Mouse (Mus musculus) gastrocnemius, postnatal 36 days (tissue): ENCODE measurements around the gene Mul1. TPM values are rescaled to one million over a fixed set of nuclear protein-coding genes. Genes with fewer than 3 reads are reported as not detected.

Source experiments
- DNase-seq, 2 experiments: peaks; one replicate each; pipeline ENCODE4 v3.0.0; 2022
- intact Hi-C: fragments of 180-260 bp; cut with DNase I; formaldehyde crosslinking; loops from one replicate; pipeline ENCODE4 v1.15.1; 2025
- total RNA-seq, 2 experiments: library from RNA; stranded (reverse); gene quantifications; 2 replicates each; pipeline ENCODE4 v1.2.3; 2021

Mul1 gene
- total RNA-seq, 2 experiments from 2014 or later: 34.1 to 34.9 TPM

DNA sequence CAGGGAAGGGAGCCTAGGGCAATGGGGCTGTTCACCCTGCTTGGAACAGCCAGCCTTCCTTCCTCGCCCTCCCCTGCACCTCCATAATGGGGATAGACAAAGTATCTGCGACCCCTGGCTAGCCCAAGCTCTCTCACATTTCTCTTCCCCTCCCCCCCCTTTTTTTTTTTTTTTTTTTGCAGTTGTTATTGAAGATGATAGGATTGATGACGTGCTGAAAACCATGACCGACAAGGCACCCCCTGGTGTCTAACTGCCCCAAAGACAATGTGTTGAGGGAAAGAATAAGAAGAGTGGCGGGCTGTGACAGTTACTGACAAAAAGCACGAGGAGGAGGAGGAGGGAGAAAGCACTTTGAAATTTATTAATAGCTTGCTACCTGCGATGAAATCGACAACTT, 22.1 kb downstream of the Mul1 start:
- intact Hi-C loops: no loop called here
- DNase-seq: no peak

DNA sequence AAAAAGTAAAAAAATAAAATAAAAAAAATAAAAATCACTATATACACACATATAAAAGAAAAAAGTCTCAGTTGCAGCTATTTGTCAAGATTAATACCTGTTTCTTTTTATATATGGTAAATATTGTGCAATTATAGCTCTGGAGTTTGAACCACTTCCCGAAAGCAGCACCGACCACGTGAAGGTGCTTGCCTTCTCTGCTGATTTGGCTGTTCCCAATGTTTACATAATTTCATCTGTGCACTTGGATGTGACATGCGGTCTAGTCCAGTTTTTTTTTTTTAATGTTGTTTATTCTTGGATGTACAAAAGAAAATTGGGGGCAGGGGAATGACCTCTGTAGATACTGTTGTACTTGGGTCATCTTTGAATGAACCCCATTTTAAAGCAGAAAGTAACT, 22.6 kb downstream of the Mul1 start:
- intact Hi-C loops: no loop called here
- no peak for DNase-seq

- DNase-seq: no peak
- intact Hi-C loops: no loop called here
These were observed 23.7 kb downstream of the Mul1 start for GRCm38 (mm10) chr4:138458171-138458570.

DNA sequence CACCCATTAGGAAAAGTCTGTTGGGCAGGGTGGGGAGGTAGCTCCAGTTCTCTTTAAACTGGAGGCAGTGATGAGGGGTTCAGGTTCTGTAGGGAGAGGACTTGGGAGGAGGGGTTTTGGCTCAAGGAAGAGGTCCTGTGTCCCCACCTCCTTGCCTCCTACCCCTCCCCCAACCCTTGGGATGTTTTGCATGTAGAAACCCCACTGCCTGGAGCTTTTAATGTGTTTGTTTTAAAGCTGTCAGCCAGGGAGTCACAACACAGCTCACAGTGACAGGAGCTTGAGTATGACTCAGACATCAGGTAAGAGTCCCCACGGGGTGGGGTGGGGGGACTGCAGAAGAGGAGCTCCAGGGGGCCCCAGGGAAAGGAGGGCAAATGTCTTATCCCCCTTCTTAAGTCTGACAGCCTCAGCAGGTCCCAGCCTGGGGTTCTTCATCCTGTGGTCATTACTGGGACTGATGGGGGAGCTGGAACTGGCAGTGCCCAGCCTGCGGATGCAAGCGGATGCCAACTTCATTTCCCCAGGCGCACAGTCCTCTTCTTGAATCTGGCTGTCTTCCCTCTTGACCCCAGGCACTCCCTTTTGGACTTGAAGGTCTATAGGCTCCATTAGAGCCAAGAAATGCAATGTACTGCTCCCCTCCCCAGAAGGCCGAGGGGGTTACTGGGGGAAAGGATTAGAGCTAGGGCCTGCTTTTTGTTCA, 24.4 kb downstream of the Mul1 start:
- intact Hi-C loops: no loop called here
- DNase-seq: no peak

GRCm38 (mm10) chr4:138459775-138460174, 25.3 kb downstream of the Mul1 start:
- intact Hi-C loops: no loop called here

DNA sequence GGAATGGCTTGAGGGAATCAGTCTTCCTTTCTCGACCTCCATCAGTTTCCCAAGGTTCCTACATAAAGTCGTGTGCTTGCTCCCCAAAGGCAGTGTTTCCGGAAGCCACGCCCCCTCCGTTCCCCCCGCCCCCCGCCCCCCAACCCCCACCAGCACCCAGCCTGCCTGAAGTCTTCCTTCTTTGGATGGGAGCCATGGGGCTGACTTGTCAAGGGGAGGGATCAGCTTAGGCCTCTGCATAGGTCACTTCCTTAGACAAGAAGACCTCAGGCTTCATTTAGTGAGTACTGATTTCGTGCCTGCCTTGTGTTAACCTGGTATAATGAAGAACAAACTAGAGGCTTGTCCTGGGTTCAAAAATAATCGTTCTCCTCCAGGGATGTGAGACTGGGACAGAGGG, 26.4 kb downstream of the Mul1 start:
- no peak for DNase-seq
- intact Hi-C loops: no loop called here

More at GRCm38 (mm10) chr4:138459775-138460174, 25.3 kb downstream of the Mul1 start:
- DNase-seq: no peak

DNA sequence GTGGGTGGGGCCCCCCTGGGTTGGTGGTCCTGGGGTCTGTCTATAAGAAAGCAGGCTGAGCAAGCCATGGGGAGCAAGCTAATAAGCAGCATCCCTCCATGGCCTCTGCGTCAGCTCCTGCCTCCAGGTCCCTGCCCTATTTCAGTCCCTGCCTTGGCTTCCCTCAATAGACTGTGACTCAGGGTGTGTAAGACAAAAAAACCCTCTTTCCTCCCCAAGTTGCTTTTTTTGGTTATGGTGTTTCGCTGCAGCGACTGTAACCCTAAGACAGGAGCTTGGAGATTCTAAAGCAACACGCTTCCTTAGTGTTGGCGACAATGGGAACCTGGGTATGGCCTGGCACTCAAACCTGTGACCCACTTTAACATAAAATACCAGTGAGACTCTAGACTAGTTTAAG, 27.0 kb downstream of the Mul1 start:
- no peak for DNase-seq
- intact Hi-C loops: no loop called here

DNA sequence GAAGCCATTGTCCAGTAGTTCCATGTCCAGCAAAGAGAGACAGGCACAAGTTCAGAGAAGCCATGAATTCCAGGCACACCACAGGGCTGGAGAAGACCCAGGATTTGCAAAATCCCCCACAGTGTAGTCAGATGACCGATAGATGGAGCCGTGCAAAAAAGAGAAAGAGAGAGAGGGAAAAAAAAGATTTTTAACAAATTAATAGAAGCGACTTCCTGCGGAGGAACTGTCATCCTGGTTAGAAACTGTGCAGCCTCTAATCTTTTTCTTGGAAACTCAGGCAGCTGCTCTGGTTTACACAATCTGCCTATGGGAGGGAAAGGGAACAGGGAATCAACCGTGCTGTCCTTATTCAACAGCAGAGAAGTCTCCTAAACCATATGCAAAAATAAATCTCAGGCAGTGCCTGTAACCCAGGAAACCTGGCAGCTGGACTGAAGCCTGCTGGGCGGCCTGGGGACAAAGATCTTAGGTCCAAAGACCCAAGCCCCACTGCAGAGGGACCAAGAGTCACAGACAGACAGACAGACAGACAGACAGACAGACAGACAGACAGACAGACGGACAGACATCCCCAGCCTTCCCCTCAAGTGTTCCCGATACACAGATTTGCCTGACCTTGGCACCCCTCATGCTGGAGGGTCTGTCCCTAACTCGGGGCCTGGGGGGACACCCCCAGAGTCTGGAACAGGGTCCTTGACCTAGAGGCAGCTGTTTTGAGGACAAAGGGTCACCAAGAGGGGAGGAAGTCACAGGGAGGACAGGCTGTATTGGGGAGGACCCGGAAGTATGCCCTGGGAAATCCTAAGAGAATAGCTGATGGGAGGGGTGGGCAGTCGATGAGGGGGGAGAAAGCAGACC, 28.7 kb downstream of the Mul1 start:
- no peak for DNase-seq
- intact Hi-C loops: no loop called here

DNA sequence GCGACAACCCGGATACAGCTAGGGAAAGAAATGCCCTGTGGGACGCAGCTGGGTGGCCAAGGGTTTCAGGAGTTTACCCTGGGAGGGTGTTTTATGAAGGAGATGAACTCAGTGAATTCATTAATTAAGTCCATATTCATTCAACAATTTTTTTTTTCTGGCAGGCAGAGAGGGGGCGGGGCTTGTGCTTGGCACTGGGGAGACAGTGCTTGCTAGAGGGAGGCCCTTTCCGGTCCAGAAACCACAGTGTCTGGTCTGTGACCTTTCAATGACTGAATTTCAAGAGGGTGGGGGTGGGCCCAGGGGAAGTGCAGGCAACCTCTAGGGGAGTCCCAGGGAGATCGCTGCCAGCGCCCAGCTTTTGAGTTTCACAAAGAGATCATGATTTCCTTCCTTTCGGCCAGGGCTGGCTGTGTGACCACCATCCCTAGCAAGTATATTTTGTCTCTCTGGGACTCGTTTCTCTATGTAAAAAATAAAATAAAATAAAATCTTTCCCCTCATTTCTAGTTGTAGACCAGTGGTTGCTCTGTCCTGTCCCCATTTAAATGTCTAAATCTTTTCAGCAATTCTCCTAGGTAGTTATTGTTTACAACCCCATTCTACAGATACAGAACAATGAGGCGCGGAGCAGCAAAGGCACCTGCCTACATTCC, 29.5 kb downstream of the Mul1 start:
- intact Hi-C loops: no loop called here
- DNase-seq: peak; percentile 75 to 76

DNA sequence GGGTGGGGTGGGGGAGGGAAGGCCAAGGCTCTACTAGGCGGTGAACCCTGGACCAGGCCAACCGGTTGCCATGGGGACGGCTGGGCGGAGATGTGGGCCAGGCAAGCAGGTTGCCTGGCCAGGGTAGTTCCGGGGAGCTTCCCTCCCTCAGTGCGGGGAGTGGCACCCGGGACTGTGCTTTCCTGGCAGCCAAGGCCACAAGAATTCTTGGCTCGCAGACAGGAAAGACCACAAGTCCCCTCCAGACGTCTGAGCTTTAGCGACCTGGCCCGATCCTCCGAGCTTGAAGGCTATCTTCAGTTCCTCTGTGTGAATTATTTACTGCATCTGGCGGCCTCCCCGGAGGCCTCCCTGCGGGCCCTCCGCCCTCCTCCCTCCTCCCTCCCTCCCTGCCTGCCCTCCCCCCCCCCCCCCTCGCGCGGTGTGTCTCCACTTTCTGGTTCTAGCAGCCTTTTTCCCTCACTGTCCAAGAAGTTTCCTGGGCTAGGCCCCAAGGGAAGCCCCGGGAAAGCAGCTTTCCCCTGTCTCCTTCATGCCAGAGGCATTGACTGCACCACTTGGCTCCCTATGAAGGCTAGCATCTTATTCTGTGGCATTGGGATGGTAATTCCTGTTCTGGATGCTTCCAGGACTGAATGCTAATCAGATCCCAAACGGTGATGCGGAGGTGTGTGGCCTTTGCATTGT, 30.3 kb downstream of the Mul1 start:
- peak; percentile 52 to 71 for DNase-seq
- intact Hi-C loops: no loop called here

- intact Hi-C loops: no loop called here
- no peak for DNase-seq
These were observed 31.0 kb downstream of the Mul1 start for GRCm38 (mm10) chr4:138465446-138465845.

DNA sequence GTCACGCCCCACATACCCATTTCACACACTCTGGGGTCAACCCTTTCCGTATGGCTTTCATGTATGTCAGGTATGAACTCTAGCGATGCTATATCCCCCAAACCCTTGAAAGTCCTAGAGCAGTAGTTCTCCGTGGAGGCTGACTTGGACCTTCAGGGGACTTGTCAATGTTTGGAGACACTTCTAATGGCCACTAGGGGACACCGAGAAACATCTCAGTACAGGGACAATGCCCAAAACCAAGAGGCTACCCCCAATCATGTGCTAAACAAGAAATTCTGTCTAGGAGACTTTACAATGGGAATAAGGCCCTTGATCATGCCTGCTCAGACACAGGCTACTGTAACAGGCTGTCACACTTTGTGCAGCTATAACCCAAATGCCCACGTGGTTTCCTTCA, 32.2 kb downstream of the Mul1 start:
- DNase-seq: no peak
- intact Hi-C loops: no loop called here

DNA sequence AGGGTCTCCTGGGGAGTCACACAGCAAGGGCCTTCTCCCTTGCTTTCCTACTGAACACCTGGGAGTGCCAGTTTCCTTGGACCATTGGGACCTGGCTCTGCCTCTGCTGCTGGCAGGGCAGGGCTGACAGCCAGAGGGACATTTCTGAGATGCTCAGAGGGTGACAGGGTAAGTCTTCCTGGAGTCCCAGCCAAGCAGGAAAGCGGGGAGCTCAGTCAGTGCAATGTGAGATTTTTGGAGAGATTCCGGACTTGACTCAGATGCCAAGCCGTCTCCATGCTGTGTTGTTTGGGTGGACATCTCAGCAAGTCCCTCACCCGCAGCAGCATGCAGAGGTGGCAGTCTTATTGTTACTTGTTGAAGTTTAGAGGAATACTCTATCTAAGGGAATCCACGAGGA, 33.0 kb downstream of the Mul1 start:
- DNase-seq: no peak
- intact Hi-C loops: no loop called here

- intact Hi-C loops: no loop called here
- DNase-seq: no peak
These were observed 34.6 kb downstream of the Mul1 start for GRCm38 (mm10) chr4:138469080-138469479.

DNA sequence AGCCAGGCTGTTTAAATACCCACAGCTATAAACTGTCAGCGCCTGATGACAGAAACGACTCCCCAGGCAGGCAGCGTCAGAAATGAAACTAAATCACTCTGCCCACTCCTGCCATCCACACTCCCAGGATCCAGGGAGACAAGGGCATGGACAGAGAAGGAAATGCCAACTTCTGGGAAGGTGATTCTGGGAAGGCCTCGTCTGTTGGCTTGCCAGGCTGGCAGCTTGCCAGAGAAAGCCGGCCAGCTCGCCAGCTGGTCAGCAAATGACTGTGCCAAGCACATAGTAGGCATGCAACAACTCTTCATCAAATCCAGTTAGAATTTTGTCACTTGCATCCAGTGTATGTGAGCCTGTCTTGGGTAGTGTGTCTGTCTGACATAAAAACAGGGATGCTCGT, 36.8 kb downstream of the Mul1 start:
- intact Hi-C loops: no loop called here
- DNase-seq: no peak

GRCm38 (mm10) chr4:138479595-138479994, 45.1 kb downstream of the Mul1 start:
- intact Hi-C loops: no loop called here
- DNase-seq: no peak

DNA sequence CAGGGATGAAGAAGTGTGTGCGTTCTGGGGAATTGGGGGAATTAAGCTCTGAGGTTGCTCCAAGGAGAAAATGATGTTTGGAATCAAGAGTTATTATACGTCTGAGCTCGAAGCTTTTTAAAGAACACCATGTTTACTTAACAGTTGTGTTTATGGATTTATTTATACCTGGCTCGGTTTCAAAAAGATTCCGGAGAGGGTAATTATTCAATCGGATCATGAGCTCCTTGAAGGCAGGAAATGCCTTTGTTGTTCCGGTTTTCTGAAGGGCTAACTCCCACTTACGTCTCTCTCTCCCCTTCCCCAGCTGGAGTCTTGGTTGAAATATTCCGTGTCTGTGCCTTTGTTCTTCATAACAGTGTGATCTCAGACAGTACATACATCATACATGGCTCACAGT, 46.5 kb downstream of the Mul1 start:
- intact Hi-C loops: no loop called here
- DNase-seq: no peak

DNA sequence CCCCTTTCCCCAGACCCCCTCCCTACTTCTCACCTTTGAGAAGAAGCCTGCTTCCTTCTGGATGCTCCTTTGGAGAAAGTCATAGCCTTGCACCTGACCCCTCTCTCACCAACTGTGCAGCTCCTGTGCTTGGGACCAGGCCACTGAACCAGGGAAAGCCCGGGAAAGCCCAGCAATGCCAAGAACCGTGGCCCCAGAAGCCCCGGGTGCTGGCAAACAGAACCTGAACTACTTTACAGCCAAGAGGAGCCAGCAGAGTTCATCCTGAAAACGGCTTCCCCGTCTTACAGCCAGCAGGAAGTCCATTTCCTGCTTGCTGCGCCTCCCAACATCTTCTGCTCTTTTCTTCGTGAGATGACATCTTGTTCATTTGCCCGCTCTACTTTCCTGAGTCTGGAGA, 48.2 kb downstream of the Mul1 start:
- DNase-seq: no peak
- intact Hi-C loops: no loop called here

- intact Hi-C loops: no loop called here
- no peak for DNase-seq
These were observed 53.8 kb downstream of the Mul1 start for GRCm38 (mm10) chr4:138488241-138488640.

DNA sequence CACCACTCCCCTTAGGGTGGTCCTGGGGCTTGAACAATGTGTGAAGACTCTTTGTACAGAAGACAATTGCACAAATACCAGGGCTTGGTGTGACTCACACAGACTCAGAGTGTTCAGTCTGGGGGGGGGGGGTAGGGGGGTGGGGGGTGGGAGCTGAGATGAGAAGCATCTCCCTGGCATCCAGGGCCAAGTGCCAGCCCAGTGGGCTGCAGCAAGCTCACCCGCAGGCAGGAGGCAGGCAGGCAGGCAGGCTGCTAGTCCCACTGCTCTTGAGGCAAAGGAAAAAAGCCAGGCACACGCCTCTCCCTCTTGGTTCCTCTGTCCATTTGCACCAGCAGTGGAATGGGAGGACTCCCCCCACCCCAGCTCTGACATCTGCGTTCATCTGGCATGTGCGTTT, 56.6 kb downstream of the Mul1 start:
- intact Hi-C loops: no loop called here
- no peak for DNase-seq
